Mouse (Mus musculus) hindbrain, postnatal 0 days (tissue): ENCODE data around the gene Il22ra2. TPM values are rescaled to one million over a fixed set of nuclear protein-coding genes. Genes with fewer than 3 reads are reported as not detected.

ENCODE experiments used
- ATAC-seq: fragments of 200-750 bp; cut with Nextera tagmentation; 2 replicates; pipeline ENCODE4 v1.8.0; 2017; ENCODE audit warnings: mild to moderate bottlenecking, moderate TSS enrichment, moderate library complexity
- DNase-seq: peaks from one replicate; pipeline ENCODE4 v3.0.0-alpha.2; 2015; ENCODE audit warnings: low spot score
- H3K27ac ChIP-seq: fragments of 300-500 bp; sonication (generic); 2 replicates; pipeline ENCODE4 v1.5.1; 2014; ENCODE audit warnings: mild to moderate bottlenecking
- H3K27me3 ChIP-seq: fragments of 300-500 bp; sonication (generic); 2 replicates; pipeline ENCODE4 v1.6.1; 2014; ENCODE audit warnings: low read length, mixed read lengths; ENCODE audit not compliant: insufficient read depth
- H3K36me3 ChIP-seq: fragments of 300-500 bp; sonication (generic); 2 replicates; pipeline ENCODE4 v1.6.1; 2014; ENCODE audit warnings: low read length, mixed read lengths; ENCODE audit not compliant: insufficient read depth
- H3K4me1 ChIP-seq: fragments of 300-500 bp; sonication (generic); 2 replicates; pipeline ENCODE4 v1.6.1; 2014; ENCODE audit warnings: antibody characterized with exemption, low read length, mixed read lengths; ENCODE audit not compliant: insufficient read depth
- H3K4me2 ChIP-seq: fragments of 300-500 bp; sonication (generic); 2 replicates; pipeline ENCODE4 v1.6.1; 2014; ENCODE audit warnings: low read depth, mild to moderate bottlenecking, low read length, moderate library complexity, mixed read lengths
- H3K4me3 ChIP-seq: fragments of 300-500 bp; sonication (generic); 2 replicates; pipeline ENCODE4 v1.5.1; 2014; ENCODE audit warnings: low read length
- H3K9ac ChIP-seq: fragments of 300-500 bp; sonication (generic); replicated peaks from 2 replicates; pipeline ENCODE4 v1.6.1; 2014; ENCODE audit warnings: mild to moderate bottlenecking, low read length, moderate library complexity, mixed read lengths
- H3K9me3 ChIP-seq: fragments of 300-500 bp; sonication (generic); 2 replicates; pipeline ENCODE4 v1.6.1; 2016; ENCODE audit warnings: low read length, mixed read lengths
- CTCF ChIP-seq: IDR thresholded peaks from 2 replicates; pipeline ENCODE4 v1.5.1; 2016; ENCODE audit warnings: antibody characterized with exemption, control low read depth, low read depth
- WGBS: fragments of 180-500 bp; shearing (Covaris S2); extraction: QIAGEN DNeasy Blood & Tissue Kit; methylation state at CpG from one replicate; pipeline ENCODE4 v1.1.7; 2014; 5-methylcytosine and 5-hydroxymethylcytosine counted together
- polyA plus RNA-seq: library from polyadenylated mRNA; unstranded; fragments of >200 nt; fragmentation: Nextera tagmentation; extraction: Ambion mirVana; gene quantifications from 2 replicates; pipeline ENCODE4 v1.2.1, GENCODE M21; 2015
- total RNA-seq: library from RNA; depleted of rRNA; stranded (reverse); fragments of >200 nt; gene quantifications from 2 replicates; pipeline ENCODE4 v1.2.3, GENCODE M21; 2014; rRNA removed

Gene Il22ra2
- total RNA-seq (not detected in 2 replicates), polyA plus RNA-seq (not detected in 2 replicates)

DNA sequence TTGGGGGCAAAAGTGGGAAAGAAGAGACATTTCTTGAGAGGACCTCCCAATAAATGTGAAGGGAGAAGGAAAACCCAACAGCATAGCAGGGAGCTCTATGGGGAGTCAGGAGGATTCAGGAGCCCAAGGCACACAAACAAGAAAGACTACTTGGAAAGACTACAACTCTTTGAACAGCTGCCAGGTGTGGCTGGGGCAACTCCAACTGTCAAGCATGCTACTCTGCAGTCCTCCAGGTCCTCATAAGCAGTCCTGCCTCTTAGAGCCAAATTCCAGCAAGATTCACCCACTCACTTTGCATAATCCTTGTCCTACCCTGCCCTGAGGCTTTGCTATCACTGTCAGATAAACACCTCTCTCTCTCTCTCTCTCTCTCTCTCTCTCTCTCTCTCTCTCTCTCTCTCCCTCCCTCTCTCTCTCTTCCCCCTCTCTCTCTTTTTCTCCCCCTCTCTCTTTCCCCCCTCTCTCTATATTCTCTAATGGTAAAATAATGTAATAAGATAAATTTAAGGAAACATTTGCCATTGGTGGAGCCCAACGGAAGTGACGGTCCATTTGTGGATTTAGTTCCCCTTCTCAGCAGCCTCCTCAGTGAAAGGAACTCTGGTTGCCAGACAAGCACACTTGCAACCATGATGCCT is at the start of gene Il22ra2:
Il22ra2 (plus strand) TSS at position 591 of the 641 bp plus-strand sequence.
- no peak within 1 kb of the TSS for H3K9ac ChIP-seq
- no peak within 1 kb of the TSS for H3K4me2 ChIP-seq
- H3K4me3 ChIP-seq = no peak within 1 kb of the TSS
- WGBS = 92% methylated on average over 2 of the region's 2 CpGs
- DNase-seq = no peak
- ATAC-seq = no peak
- no peaks in the 10 kb centered on the region for H3K27me3 ChIP-seq
- no peak within 1 kb of the TSS for H3K27ac ChIP-seq
- no peaks in the 10 kb centered on the region for H3K9me3 ChIP-seq
- TF ChIP-seq CTCF = no peak
- H3K4me1 ChIP-seq = no peaks in the 10 kb centered on the region
- no peaks in the 10 kb centered on the region for H3K36me3 ChIP-seq

DNA sequence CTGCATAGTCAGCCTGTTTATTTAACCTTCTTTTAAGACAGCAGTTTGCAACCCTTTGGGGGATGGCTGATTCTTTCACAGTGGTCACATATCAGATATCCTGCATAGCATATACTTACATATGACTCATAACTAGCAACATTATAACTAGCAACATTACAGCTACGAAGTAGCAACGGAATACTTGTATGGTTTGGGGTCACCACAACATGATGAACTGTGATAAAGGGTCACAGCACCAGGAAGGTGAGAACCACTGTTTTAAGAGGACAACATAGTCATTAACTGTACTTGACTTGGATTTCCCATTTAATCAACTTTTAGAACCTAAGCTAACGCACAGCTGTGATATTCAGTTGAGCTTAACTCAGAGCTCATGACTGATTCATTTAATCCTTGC is 44.2 kb upstream of the Il22ra2 start:
- Histone ChIP-seq H3K4me2 (no peak overlapping the region), H3K4me1 (no peaks in the 10 kb centered on the region), H3K27ac (no peak overlapping the region), H3K36me3 (no peaks in the 10 kb centered on the region), H3K4me3 (no peak overlapping the region), H3K27me3 (no peaks in the 10 kb centered on the region), H3K9me3 (no peaks in the 10 kb centered on the region), H3K9ac (no peak overlapping the region)
- WGBS = 96% methylated on average over 3 of the region's 3 CpGs
- no peak for TF ChIP-seq CTCF
- ATAC-seq (no peak), DNase-seq (no peak)

DNA sequence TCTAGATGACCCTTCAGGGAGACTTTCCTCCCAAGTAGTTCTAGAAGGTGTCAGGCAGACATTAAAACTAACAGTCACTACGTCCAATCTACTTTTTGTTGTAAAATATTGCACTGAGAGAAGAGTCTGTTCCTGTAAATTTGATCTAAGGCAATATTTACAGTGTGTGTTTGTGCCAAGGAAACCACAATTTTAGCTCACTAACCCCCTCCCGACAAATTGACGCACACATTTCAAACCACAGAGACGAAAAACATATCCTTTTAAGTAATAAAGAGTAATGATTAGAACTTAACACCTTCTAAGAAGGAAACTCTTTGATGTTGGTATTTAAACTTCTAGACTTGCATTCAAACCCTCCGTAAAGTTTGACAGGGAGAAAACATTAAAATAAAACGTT is 43.8 kb upstream of the Il22ra2 start:
- H3K9ac ChIP-seq = no peak overlapping the region
- DNase-seq (no peak), ATAC-seq (no peak)
- no peaks in the 10 kb centered on the region for H3K9me3 ChIP-seq
- no peaks in the 10 kb centered on the region for H3K4me1 ChIP-seq
- H3K36me3 ChIP-seq = no peaks in the 10 kb centered on the region
- no peaks in the 10 kb centered on the region for H3K27me3 ChIP-seq
- H3K4me2 ChIP-seq = no peak overlapping the region
- no peak overlapping the region for H3K27ac ChIP-seq
- TF ChIP-seq CTCF = no peak
- no peak overlapping the region for H3K4me3 ChIP-seq
- 85% methylated on average over 6 of the region's 6 CpGs for WGBS

DNA sequence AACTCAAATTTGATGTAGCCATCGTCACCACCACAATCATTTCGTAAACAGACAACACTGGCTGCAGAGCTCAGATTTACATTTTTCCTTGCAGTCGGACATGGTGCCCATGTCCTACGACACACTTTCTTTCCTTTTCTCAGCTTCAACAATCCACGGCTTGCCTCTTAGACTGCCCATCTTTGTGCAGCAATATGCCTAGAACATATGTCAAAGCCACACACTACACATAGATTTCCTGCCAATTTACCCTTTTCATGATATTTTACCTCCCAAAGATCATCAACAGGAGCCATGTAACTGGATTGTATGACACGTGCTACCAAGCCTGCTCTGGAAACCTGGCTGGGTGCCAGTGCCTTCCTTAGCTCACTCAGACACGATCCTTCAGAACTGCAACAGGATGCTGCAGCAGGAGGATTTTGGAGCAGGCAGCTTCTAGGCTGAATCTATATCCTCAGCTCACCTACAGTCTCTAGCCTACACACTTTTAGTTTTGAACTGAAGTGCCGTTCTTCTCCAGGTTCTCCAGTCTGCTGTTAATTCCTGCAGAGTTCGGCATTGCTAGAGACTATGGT is 43.3 kb upstream of the Il22ra2 start:
- Histone ChIP-seq H3K4me3 (no peak overlapping the region), H3K27me3 (no peaks in the 10 kb centered on the region), H3K9ac (no peak overlapping the region; the same call in 1 of the 2 replicates), H3K4me1 (no peaks in the 10 kb centered on the region), H3K9me3 (no peaks in the 10 kb centered on the region), H3K27ac (no peak overlapping the region), H3K4me2 (no peak overlapping the region), H3K36me3 (no peaks in the 10 kb centered on the region)
- ATAC-seq = peak; percentile 38; the same call in 1 of the 2 replicates
- no peak for TF ChIP-seq CTCF
- 62% methylated on average over 9 of the region's 9 CpGs for WGBS
- DNase-seq = peak; percentile 59

DNA sequence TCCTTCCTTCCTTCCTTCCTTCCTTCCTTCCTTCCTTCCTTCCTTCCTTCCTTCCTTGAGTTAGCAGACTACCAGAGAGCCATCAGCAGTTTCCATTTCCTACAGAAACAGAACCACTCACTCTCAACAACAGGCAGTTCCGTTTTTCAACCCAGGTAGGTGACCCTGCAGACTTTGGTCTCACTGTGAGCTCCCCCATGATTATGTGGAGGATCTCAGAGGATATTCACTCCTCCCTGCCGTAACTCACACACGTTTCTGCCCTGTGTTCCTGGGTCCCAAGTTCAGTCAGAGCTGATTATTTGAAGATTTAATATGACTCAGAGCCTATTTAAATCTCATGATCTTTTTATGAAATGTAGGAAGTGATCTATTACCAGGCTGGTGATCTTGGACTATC is 41.1 kb upstream of the Il22ra2 start:
- no peaks in the 10 kb centered on the region for H3K4me1 ChIP-seq
- H3K27me3 ChIP-seq = no peaks in the 10 kb centered on the region
- H3K4me2 ChIP-seq = no peak overlapping the region
- H3K4me3 ChIP-seq = no peak overlapping the region
- 69% methylated on average over 3 of the region's 3 CpGs for WGBS
- no peak overlapping the region for H3K27ac ChIP-seq
- no peak for DNase-seq
- H3K9ac ChIP-seq = no peak overlapping the region
- ATAC-seq = no peak
- TF ChIP-seq CTCF = no peak
- no peaks in the 10 kb centered on the region for H3K36me3 ChIP-seq
- no peaks in the 10 kb centered on the region for H3K9me3 ChIP-seq

DNA sequence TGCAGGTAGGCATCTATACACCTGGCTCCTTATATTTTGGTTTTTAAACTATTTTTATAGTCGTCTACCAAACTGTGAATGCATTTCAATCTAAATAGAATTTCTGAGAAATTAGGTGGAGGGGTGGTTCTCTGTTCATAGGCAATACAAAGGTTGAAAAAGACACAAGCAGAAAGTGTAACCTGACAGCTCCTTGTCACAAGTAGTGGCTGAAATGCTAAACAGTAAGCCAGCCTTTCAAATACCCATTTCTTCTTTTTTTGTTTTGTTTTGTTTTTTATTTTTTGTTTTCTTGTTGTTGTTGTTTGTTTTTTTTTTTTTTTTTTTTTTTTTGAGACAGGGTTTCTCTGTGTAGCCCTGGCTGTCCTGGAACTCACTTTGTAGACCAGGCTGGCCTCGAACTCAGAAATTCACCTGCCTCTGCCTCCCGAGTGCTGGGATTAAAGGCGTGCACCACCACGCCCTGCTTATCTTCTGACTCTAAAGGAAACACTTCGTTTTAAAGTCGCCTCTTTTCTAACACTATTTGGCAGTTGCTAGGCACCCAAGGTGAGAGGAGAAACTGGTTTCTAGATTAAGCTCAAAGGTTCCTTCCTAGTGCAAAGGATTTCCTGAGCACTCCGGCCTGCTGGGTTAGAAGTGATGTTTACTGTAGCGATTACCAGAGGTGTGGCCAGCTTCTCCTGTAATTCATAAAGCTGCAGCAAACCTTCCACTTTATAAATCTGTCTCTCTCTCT is 39.8 kb upstream of the Il22ra2 start:
- Histone ChIP-seq H3K4me1 (no peaks in the 10 kb centered on the region), H3K4me2 (no peak overlapping the region), H3K9ac (no peak overlapping the region), H3K36me3 (no peaks in the 10 kb centered on the region), H3K27me3 (no peaks in the 10 kb centered on the region), H3K9me3 (no peaks in the 10 kb centered on the region), H3K27ac (no peak overlapping the region), H3K4me3 (no peak overlapping the region)
- WGBS = 80% methylated on average over 9 of the region's 9 CpGs
- no peak for ATAC-seq
- no peak for DNase-seq
- TF ChIP-seq CTCF = no peak
